Mouse (Mus musculus) hindbrain, postnatal 0 days (tissue): ENCODE results near the gene Nfe2l1. TPM values are rescaled to one million over a fixed set of nuclear protein-coding genes. Genes with fewer than 3 reads are reported as not detected.
"Not testable (repeated sequence)": the region's sequence is repeated elsewhere in the genome, so short reads cannot be mapped to it uniquely, and the experiment has no call there.

Source experiments
- ATAC-seq: fragments of 200-750 bp; cut with Nextera tagmentation; 2 replicates; pipeline ENCODE4 v1.8.0; 2017; ENCODE audit warnings: mild to moderate bottlenecking, moderate TSS enrichment, moderate library complexity
- DNase-seq: peaks from one replicate; pipeline ENCODE4 v3.0.0-alpha.2; 2015; ENCODE audit warnings: low spot score
- H3K27ac ChIP-seq: fragments of 300-500 bp; sonication (generic); 2 replicates; pipeline ENCODE4 v1.5.1; 2014; ENCODE audit warnings: mild to moderate bottlenecking
- H3K27me3 ChIP-seq: fragments of 300-500 bp; sonication (generic); 2 replicates; pipeline ENCODE4 v1.6.1; 2014; ENCODE audit warnings: low read length, mixed read lengths; ENCODE audit not compliant: insufficient read depth
- H3K36me3 ChIP-seq: fragments of 300-500 bp; sonication (generic); 2 replicates; pipeline ENCODE4 v1.6.1; 2014; ENCODE audit warnings: low read length, mixed read lengths; ENCODE audit not compliant: insufficient read depth
- H3K4me1 ChIP-seq: fragments of 300-500 bp; sonication (generic); 2 replicates; pipeline ENCODE4 v1.6.1; 2014; ENCODE audit warnings: antibody characterized with exemption, low read length, mixed read lengths; ENCODE audit not compliant: insufficient read depth
- H3K4me2 ChIP-seq: fragments of 300-500 bp; sonication (generic); 2 replicates; pipeline ENCODE4 v1.6.1; 2014; ENCODE audit warnings: low read depth, mild to moderate bottlenecking, low read length, moderate library complexity, mixed read lengths
- H3K4me3 ChIP-seq: fragments of 300-500 bp; sonication (generic); 2 replicates; pipeline ENCODE4 v1.5.1; 2014; ENCODE audit warnings: low read length
- H3K9ac ChIP-seq: fragments of 300-500 bp; sonication (generic); replicated peaks from 2 replicates; pipeline ENCODE4 v1.6.1; 2014; ENCODE audit warnings: mild to moderate bottlenecking, low read length, moderate library complexity, mixed read lengths
- H3K9me3 ChIP-seq: fragments of 300-500 bp; sonication (generic); 2 replicates; pipeline ENCODE4 v1.6.1; 2016; ENCODE audit warnings: low read length, mixed read lengths
- CTCF ChIP-seq: IDR thresholded peaks from 2 replicates; pipeline ENCODE4 v1.5.1; 2016; ENCODE audit warnings: antibody characterized with exemption, control low read depth, low read depth
- WGBS: fragments of 180-500 bp; shearing (Covaris S2); extraction: QIAGEN DNeasy Blood & Tissue Kit; methylation state at CpG from one replicate; pipeline ENCODE4 v1.1.7; 2014; 5-methylcytosine and 5-hydroxymethylcytosine counted together
- polyA plus RNA-seq: library from polyadenylated mRNA; unstranded; fragments of >200 nt; fragmentation: Nextera tagmentation; extraction: Ambion mirVana; gene quantifications from 2 replicates; pipeline ENCODE4 v1.2.1, GENCODE M21; 2015
- total RNA-seq: library from RNA; depleted of rRNA; stranded (reverse); fragments of >200 nt; gene quantifications from 2 replicates; pipeline ENCODE4 v1.2.3, GENCODE M21; 2014

The Nfe2l1 gene
- total and polyA plus RNA-seq, 2 experiments from 2014 or later, result 67.2 to 91.4 TPM

DNA sequence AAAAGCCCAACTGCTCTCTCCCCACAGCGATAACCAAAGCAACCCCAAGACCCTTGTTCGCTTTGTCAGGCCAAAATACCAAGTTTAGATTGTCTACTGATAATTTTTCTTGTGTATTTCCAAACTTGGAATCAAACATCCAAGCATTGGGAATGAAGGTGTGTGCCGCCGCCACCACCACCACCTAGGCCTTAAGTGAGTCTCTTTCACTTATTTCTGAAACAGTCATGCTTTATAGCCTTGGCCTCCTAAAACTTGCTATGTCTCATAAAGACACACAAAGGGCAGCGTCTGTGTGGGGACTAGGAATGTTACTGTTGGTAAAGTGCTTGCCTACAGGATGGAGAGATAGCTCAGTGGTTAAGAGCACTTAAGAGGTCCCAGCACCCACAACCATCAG is 15.8 kb downstream of the Nfe2l1 start:
- TF ChIP-seq CTCF, result no peak
- H3K27ac ChIP-seq, result no peak overlapping the region
- no peak overlapping the region for H3K4me2 ChIP-seq
- ATAC-seq (no peak), DNase-seq (no peak)
- H3K9me3 ChIP-seq, result no peaks in the 10 kb centered on the region
- no peaks in the 10 kb centered on the region for H3K27me3 ChIP-seq
- H3K9ac ChIP-seq, result no peak overlapping the region
- peaks cover 37% of the 10 kb centered on the region for H3K36me3 ChIP-seq
- WGBS, result 87% methylated on average over 5 of the region's 5 CpGs
- H3K4me1 ChIP-seq, result no peaks in the 10 kb centered on the region
- no peak overlapping the region for H3K4me3 ChIP-seq

DNA sequence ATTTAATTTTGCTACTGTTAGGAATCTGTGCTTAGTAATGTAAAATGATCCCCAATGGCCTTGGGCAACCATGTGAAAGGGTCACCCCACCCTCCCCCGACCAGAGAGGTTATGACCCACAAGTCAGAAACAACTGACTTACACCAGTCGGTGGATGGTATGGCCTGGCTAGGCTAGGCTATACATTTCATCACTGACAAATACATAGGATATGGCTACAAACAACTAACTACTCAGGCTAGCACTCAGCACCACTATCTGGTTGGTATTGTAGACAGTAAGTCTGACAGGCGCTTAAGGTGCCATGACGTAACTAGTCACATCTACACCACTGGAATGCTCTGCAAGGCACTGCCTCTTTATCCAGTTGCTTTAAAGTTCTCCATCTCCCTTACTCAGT is 16.3 kb downstream of the Nfe2l1 start:
- no peak for ATAC-seq
- 91% methylated on average over 4 of the region's 4 CpGs for WGBS
- no peak for DNase-seq
- H3K4me1 ChIP-seq, result no peaks in the 10 kb centered on the region
- no peak overlapping the region for H3K27ac ChIP-seq
- H3K27me3 ChIP-seq, result no peaks in the 10 kb centered on the region
- no peak overlapping the region for H3K9ac ChIP-seq
- H3K4me2 ChIP-seq, result no peak overlapping the region
- H3K9me3 ChIP-seq, result no peaks in the 10 kb centered on the region
- H3K36me3 ChIP-seq, result peaks cover 34% of the 10 kb centered on the region
- H3K4me3 ChIP-seq, result no peak overlapping the region
- no peak for TF ChIP-seq CTCF

DNA sequence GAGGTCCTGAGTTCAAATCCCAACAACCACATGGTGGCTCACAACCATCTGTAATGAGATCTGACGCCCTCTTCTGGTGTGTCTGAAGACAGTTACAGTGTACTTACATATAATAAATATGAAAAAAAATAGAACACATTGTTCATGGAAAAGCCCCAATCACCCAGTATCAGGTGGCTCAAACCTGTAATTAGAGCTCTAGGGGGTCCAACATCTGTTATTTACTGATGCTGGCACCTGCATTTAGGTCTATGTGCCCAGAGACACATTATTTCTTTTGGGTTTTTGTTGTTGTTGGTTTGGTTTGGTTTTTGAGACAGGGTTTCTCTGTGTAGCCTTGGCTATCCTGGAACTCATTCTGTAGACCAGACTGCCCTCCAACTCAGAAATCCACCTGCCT is 18.6 kb downstream of the Nfe2l1 start:
- not testable (repeated sequence) for ATAC-seq, H3K9me3 ChIP-seq, H3K27me3 ChIP-seq, H3K9ac ChIP-seq, DNase-seq, H3K4me1 ChIP-seq, H3K4me3 ChIP-seq, H3K4me2 ChIP-seq, H3K27ac ChIP-seq
- WGBS, result 97% methylated on average over 1 of the region's 1 CpGs
- H3K36me3 ChIP-seq, result peaks cover 26% of the 10 kb centered on the region

DNA sequence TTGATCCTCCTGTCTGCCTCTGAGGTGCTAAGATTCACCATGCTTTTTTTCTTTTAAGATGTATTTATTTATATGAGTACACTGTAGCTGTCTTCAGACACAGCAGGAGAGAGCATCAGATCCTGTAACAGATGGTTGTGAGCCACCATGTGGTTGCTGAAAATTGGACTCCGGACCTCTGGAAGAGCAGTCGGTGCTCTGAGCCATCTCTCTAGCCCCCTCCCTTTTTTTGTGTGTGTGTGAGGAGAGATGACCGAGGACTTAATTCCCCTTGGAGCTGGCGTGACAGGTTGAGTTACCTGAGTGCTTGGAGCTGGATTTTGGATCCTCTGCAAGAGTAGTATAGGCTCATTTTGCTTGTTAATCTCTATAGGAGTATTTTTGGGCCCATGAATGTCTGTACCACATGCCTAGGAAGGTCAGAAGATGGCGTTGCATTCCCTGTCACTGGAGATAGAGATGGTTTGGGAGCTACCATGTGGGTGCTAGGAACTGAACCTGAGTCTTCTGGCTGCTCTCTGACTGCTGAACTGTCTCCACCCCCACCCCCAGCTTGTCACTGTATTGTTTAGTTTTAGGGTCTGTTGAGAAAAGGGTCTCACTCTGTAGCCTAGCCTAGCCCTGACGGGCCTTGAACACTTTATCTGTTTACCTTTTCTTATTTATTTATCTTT is 20.1 kb downstream of the Nfe2l1 start:
- H3K27ac ChIP-seq, result no peak overlapping the region
- no peak overlapping the region for H3K4me3 ChIP-seq
- WGBS, result 71% methylated on average over 6 of the region's 6 CpGs
- H3K27me3 ChIP-seq, result no peaks in the 10 kb centered on the region
- H3K36me3 ChIP-seq, result peaks cover 28% of the 10 kb centered on the region
- TF ChIP-seq CTCF, result no peak
- no peak for DNase-seq
- H3K4me1 ChIP-seq, result no peaks in the 10 kb centered on the region
- H3K9ac ChIP-seq, result no peak overlapping the region
- H3K4me2 ChIP-seq, result no peak overlapping the region
- no peaks in the 10 kb centered on the region for H3K9me3 ChIP-seq
- ATAC-seq, result no peak

DNA sequence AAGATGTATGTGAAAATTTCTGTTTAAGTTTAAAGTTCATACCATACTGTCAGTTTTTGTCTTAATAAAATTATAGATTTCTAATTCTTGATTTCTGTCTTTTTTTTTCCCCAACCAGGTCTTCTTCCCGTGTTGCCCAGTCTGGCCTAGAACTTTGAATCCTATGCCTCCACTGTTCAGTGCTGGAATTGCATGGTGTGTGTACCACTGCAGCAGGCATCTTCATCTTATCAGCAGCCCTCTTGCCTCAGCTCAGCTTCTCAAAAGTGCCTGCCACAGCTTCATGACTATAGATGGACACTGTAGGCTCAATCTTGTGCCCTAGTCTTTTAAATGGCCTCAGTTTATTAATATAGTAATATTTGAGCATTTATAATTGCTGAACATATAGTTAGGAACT is 21.7 kb downstream of the Nfe2l1 start:
- Histone ChIP-seq H3K27me3 (no peaks in the 10 kb centered on the region), H3K27ac (no peak overlapping the region), H3K4me3 (no peak overlapping the region), H3K9me3 (no peaks in the 10 kb centered on the region), H3K36me3 (peaks cover 38% of the 10 kb centered on the region), H3K4me1 (no peaks in the 10 kb centered on the region), H3K4me2 (no peak overlapping the region), H3K9ac (no peak overlapping the region)
- ATAC-seq, result no peak
- DNase-seq, result peak; percentile 37
- TF ChIP-seq CTCF, result peak; percentile 55; the same call in 1 of the 2 replicates
- 41% methylated on average over 1 of the region's 1 CpGs for WGBS

DNA sequence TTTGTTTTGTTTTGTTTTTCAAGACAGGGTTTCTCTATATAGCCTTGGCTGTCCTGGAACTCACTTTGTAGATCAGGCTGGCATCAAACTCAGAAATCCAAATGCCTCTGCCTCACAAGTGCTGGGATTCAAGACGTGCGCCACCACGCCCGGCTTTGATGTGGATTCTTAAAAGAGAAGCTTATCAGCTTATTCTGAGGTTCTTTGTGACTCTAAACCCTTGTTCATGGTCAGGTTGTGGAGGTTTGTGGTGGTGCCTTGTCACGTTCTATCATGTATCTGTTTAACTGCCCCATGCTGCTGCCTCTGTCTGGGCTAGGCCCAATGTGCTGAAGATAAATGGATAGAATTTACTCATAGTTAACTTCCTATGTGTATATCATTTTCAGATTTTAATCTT is 24.2 kb downstream of the Nfe2l1 start:
- Histone ChIP-seq H3K4me1 (no peaks in the 10 kb centered on the region), H3K27ac (no peak overlapping the region), H3K4me3 (no peak overlapping the region), H3K4me2 (no peak overlapping the region), H3K27me3 (no peaks in the 10 kb centered on the region), H3K9ac (no peak overlapping the region), H3K36me3 (peaks cover 47% of the 10 kb centered on the region), H3K9me3 (no peaks in the 10 kb centered on the region)
- no peak for TF ChIP-seq CTCF
- DNase-seq (no peak), ATAC-seq (no peak)
- WGBS, result 95% methylated on average over 5 of the region's 5 CpGs

DNA sequence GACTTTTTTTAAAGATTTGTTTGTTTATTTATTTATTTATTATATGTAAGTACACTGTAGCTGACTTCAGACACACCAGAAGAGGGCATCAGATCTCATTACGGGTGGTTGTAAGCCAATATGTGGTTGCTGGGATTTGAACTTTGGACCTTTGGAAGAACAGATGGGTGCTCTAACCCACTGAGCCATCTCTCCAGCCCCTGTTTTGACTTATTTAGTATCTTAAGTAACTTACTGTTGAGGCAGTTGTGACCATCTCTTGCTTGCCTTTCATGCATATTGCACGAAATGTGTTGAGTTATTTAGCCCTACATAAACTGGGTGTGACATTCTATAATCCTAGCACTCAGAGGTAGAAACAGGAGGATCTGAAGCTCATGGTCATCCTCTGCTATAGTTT is 30.3 kb downstream of the Nfe2l1 start:
- ATAC-seq, result no peak
- Histone ChIP-seq H3K27ac (no peak overlapping the region), H3K4me1 (no peaks in the 10 kb centered on the region), H3K9me3 (no peaks in the 10 kb centered on the region), H3K27me3 (no peaks in the 10 kb centered on the region), H3K4me2 (no peak overlapping the region), H3K36me3 (peaks cover 21% of the 10 kb centered on the region), H3K9ac (no peak overlapping the region), H3K4me3 (no peak overlapping the region)
- WGBS, result 90% methylated on average over 2 of the region's 2 CpGs
- no peak for TF ChIP-seq CTCF
- no peak for DNase-seq
